Mouse (Mus musculus) MEL (cell line): ENCODE data around the gene Atp6v1a.

Experiments
- CTCF ChIP-seq, 3 experiments: IDR thresholded peaks in 2 of 3; conservative IDR thresholded peaks in 1 of 3; 2 replicates each; pipeline ENCODE4 v1.5.1; 2011 to 2012; ENCODE audit warnings: low read length in 3 of 3, low read depth in 2 of 3, mild to moderate bottlenecking in 2 of 3, improper control_type of control experiment in 1 of 3, inconsistent platforms in 1 of 3, mixed read lengths in 1 of 3, moderate library complexity in 1 of 3; ENCODE audit not compliant: control insufficient read depth in 1 of 3, insufficient read depth in 1 of 3, poor library complexity in 1 of 3, severe bottlenecking in 1 of 3
- E2F4 ChIP-seq: IDR thresholded peaks from 2 replicates; pipeline ENCODE4 v1.6.1; 2011; ENCODE audit warnings: low read depth, low read length, improper control_type of control experiment, borderline replicate concordance
- ELF1 ChIP-seq: IDR thresholded peaks from 2 replicates; pipeline ENCODE4 v1.6.1; 2014; ENCODE audit warnings: low read depth, mild to moderate bottlenecking, inconsistent platforms, low read length, improper control_type of control experiment, moderate library complexity
- EP300 ChIP-seq, 2 experiments: IDR thresholded peaks; 2 replicates each; pipeline ENCODE4 v1.6.1; 2011; ENCODE audit warnings: improper control_type of control experiment in 2 of 2, low read length in 2 of 2, low read depth in 1 of 2, mild to moderate bottlenecking in 1 of 2
- HCFC1 ChIP-seq: IDR thresholded peaks from 2 replicates; pipeline ENCODE4 v1.6.1; 2012; ENCODE audit warnings: low read depth, mild to moderate bottlenecking, inconsistent platforms, low read length, improper control_type of control experiment, moderate library complexity
- JUND ChIP-seq: IDR thresholded peaks from 2 replicates; pipeline ENCODE4 v1.6.1; 2011; ENCODE audit warnings: low read depth, mild to moderate bottlenecking, improper control_type of control experiment, low read length
- POLR2A ChIP-seq, 2 experiments: IDR thresholded peaks; 2 replicates each; pipeline ENCODE4 v1.6.1; 2011 to 2012; ENCODE audit warnings: low read length in 2 of 2, mild to moderate bottlenecking in 2 of 2, control low read depth in 1 of 2, improper control_type of control experiment in 1 of 2, low read depth in 1 of 2, moderate library complexity in 1 of 2; ENCODE audit not compliant: control insufficient read depth in 1 of 2, insufficient read depth in 1 of 2, poor library complexity in 1 of 2

- no peak for TF ChIP-seq ELF1
- TF ChIP-seq CTCF (IDR thresholded peaks at IDR 0.05 in 2 of 3, conservative IDR thresholded peaks at IDR 0.05 in 1 of 3; ENCODE audit: control insufficient read depth in 1 of 3, insufficient read depth in 1 of 3, low read depth in 2 of 3, low read length in 3 of 3, poor library complexity in 1 of 3, severe bottlenecking in 1 of 3) = no peak
- peak; percentile 37 to 54; a peak in 2 of 4 replicates for TF ChIP-seq EP300 (IDR thresholded peaks at IDR 0.05; ENCODE audit: low read depth in 1 of 2, low read length in 2 of 2)
- TF ChIP-seq E2F4 = no peak
- no peak for TF ChIP-seq HCFC1
- TF ChIP-seq JUND = no peak
- no peak for TF ChIP-seq POLR2A (IDR thresholded peaks at IDR 0.05; ENCODE audit: control insufficient read depth in 1 of 2, insufficient read depth in 1 of 2, low read depth in 1 of 2, low read length in 2 of 2, poor library complexity in 1 of 2)
Measured at GRCm38 (mm10) chr16:44126437-44126836, 13.1 kb downstream of the Atp6v1a start.
